Mouse (Mus musculus): ENCODE data around the gene Npnt. TPM values are rescaled to one million over a fixed set of nuclear protein-coding genes. Genes with fewer than 3 reads are reported as not detected.

The Npnt gene
- polyA plus RNA-seq, 1 experiment from 2014 or later: 9.0 TPM

DNA sequence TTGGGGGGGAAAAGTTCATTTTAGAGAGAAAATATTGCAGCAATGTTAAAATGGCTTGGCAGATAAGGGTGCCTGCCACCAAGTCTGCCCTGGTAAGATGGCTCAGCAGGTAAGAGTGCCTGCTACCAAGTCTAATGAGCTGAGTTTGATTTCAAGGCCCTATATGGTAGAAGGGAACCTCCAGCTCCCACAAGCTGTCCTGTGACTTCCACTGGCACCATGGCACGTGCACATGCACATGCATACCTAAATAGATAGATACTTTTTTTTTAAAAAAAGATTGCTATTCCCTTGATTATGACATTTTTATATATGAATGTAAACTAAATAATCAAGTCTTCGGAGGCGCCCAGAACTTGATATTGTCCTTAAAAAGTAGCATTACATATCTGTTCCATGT is 30.3 kb downstream of the Npnt start:
- H3K27ac ChIP-seq (replicated peaks): no peak overlapping the region
- 95% methylated on average over 3 of the region's 3 CpGs for WGBS

DNA sequence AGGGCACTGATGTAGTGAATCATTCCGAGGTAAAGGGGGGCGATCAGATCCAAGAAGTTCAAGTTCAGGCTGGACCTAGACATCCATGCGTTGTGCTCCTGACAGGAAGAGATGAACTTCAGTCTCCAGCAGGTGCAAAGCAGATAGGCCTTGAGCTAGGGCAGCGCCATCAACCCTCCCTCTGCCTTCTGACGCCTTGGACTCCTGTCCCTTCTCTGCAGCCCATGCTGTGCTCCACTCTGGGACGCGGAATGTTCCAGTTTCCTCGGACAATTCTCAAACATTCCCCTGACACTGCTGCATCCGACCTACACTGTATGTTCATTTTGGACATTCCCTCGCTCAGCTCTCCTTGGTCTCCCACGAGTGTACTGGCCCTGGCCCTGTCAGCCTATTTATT is 30.9 kb downstream of the Npnt start:
- Histone ChIP-seq H3K27me3 (ENCODE audit: low read depth, poor library complexity, severe bottlenecking) (no peaks in the 10 kb centered on the region), H3K36me3 (no peaks in the 10 kb centered on the region), H3K27ac (replicated peaks) (no peak overlapping the region), H3K4me1 (0 out of 2 replicates have a peak, but pooled peaks cover 2% of the 10 kb centered on the region), H3K9me3 (replicated peaks) (no peaks in the 10 kb centered on the region), H3K4me3 (no peak overlapping the region)
- DNase-seq (ENCODE audit: low spot score): no peak
- 91% methylated on average over 11 of the region's 11 CpGs for WGBS

More for the DNA sequence above, 30.3 kb downstream of the Npnt start:
- Histone ChIP-seq H3K9me3 (replicated peaks) (no peaks in the 10 kb centered on the region), H3K27me3 (ENCODE audit: low read depth, poor library complexity, severe bottlenecking) (no peaks in the 10 kb centered on the region), H3K36me3 (no peaks in the 10 kb centered on the region), H3K4me1 (0 out of 2 replicates have a peak, but pooled peaks cover 2% of the 10 kb centered on the region), H3K4me3 (no peak overlapping the region)
- no peak for DNase-seq (ENCODE audit: low spot score)

DNA sequence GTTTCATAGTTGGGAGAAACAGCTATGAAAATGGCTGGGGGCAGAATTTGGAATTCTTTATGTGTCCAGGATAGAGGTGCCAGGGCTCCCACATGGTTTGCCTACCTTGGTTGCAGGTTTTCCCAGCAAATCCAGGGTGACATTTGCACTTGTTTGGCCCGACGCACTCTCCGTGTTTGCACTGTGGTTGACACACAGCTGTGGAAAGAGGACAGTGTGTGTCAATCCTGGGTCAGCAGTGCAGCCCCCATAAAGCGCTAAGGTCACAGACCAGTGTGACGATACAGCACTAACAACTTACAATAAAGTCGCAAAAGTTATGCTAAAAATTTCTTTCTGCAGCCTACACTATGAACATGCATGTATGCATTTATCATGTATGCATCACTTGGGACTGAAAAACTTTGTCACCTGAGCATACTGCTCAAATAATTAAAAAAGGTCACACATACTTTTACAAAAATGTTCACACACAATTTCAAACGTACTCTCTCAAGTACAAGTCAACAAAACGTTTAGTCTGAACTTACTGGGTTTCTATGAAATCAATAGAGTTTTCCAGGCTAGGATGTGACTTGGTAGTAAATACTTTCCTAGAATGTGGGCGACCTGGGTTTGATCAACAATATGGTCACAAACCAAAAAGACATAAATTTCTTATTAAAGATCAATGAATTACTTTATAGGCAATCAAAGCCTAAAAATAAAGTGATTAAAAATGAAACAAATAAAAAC is 32.6 kb downstream of the Npnt start:
- Histone ChIP-seq H3K4me3 (no peak overlapping the region), H3K36me3 (no peaks in the 10 kb centered on the region), H3K4me1 (0 out of 2 replicates have a peak, but pooled peaks cover 2% of the 10 kb centered on the region), H3K27ac (replicated peaks) (no peak overlapping the region), H3K27me3 (ENCODE audit: low read depth, poor library complexity, severe bottlenecking) (no peaks in the 10 kb centered on the region), H3K9me3 (replicated peaks) (no peaks in the 10 kb centered on the region)
- no peak for DNase-seq (ENCODE audit: low spot score)
- 88% methylated on average over 9 of the region's 9 CpGs for WGBS

DNA sequence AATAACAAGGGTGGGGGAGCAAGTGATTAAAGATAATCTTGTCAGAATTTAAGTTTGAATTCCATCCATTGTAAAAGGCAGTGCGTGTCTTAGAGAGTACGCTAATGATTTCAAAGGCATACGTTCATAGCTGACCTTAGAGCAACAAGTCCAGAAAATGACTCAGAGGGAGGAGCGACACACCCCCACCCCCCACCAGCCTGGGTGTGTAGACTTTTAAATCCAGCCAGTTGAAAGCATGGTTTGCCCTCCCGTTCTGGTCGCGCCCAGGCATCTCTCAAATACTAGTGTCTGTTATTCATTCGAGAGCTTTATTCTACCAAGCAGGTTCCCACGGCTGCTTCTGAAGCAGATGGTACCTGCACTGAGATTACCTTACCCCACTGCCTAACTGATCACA is 34.4 kb downstream of the Npnt start:
- Histone ChIP-seq H3K27me3 (ENCODE audit: low read depth, poor library complexity, severe bottlenecking) (no peaks in the 10 kb centered on the region), H3K4me3 (no peak overlapping the region), H3K9me3 (replicated peaks) (no peaks in the 10 kb centered on the region), H3K36me3 (no peaks in the 10 kb centered on the region), H3K27ac (replicated peaks) (no peak overlapping the region), H3K4me1 (0 out of 2 replicates have a peak, but pooled peaks cover 2% of the 10 kb centered on the region)
- no peak for DNase-seq (ENCODE audit: low spot score)
- 79% methylated on average over 9 of the region's 9 CpGs for WGBS

- H3K4me1 ChIP-seq: 0 out of 2 replicates have a peak, but pooled peaks cover 2% of the 10 kb centered on the region
Measured at GRCm38 (mm10) chr3:132912420-132912819, 37.7 kb downstream of the Npnt start.

DNA sequence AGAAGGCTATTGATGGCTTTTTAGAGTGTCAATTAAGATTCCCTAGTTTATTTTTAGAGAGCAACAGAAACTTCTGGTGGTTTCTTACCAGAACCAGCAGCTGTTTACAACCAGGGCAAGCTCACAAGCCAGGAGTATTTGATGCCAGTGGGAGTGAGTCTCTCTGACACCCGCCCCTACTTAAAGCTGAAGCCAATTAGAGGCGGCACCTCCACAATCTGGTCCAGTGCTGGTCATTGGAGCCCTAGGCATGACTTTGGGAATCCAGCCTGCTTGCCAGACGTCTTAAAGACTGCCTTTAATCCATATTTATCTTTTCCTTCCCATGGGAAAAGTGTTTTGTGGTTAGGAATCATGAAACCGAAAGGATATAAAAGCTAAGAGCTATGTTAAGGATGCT is 38.4 kb downstream of the Npnt start:
- no peak for DNase-seq (ENCODE audit: low spot score)
- no peaks in the 10 kb centered on the region for H3K36me3 ChIP-seq
- WGBS: 67% methylated on average over 4 of the region's 4 CpGs
- H3K27ac ChIP-seq (replicated peaks): no peak overlapping the region
- H3K4me3 ChIP-seq: no peak overlapping the region
- H3K27me3 ChIP-seq (ENCODE audit: low read depth, poor library complexity, severe bottlenecking): no peaks in the 10 kb centered on the region
- 0 out of 2 replicates have a peak, but pooled peaks cover 2% of the 10 kb centered on the region for H3K4me1 ChIP-seq
- no peaks in the 10 kb centered on the region for H3K9me3 ChIP-seq (replicated peaks)

More at GRCm38 (mm10) chr3:132912420-132912819, 37.7 kb downstream of the Npnt start:
- H3K27ac ChIP-seq (replicated peaks): no peak overlapping the region
- H3K9me3 ChIP-seq (replicated peaks): no peaks in the 10 kb centered on the region
- DNase-seq (ENCODE audit: low spot score): no peak
- no peak overlapping the region for H3K4me3 ChIP-seq
- no peaks in the 10 kb centered on the region for H3K27me3 ChIP-seq (ENCODE audit: low read depth, poor library complexity, severe bottlenecking)
- no peaks in the 10 kb centered on the region for H3K36me3 ChIP-seq
- 88% methylated on average over 2 of the region's 2 CpGs for WGBS

DNA sequence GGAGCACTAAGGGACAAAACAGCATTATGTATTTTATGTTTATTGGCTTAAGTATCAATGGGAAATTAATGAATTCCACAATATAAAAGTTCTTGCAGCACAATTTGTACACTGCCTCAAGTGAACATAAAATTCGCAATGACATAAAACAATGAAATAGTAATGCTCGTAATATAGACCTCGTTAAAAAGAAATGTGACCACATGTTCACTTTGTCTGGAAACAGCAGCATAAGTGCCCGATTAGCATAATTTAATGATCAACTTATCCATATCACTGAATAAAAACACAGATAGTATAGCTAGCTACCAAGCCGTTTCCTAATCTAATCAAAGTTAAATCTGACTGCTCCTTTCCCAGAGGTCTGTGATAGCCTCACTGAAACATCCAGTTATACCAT is 39.4 kb downstream of the Npnt start:
- Histone ChIP-seq H3K4me1 (0 out of 2 replicates have a peak, but pooled peaks cover 2% of the 10 kb centered on the region), H3K27me3 (ENCODE audit: low read depth, poor library complexity, severe bottlenecking) (no peaks in the 10 kb centered on the region), H3K9me3 (replicated peaks) (no peaks in the 10 kb centered on the region), H3K27ac (replicated peaks) (no peak overlapping the region), H3K4me3 (no peak overlapping the region), H3K36me3 (no peaks in the 10 kb centered on the region)
- DNase-seq (ENCODE audit: low spot score): no peak
- WGBS: 87% methylated on average over 5 of the region's 5 CpGs

DNA sequence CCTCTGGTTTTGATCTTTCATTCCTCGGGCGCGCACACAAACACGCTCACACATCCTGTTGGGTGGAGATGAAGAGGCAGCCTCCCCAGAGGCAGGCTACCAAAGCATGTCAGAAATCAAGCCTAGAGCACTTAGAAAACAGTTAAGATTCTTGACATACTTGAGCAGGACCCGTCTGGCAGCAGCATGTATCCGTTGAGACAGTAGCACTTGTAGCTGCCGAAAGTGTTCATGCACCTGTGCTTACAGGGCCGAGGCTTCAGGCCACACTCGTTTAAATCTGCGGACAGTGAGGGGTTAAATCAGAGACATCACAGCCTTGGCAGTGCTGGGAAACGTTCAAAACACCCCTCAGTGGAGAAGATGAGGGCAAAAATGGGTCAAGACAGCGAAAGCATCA is 40.4 kb downstream of the Npnt start:
- no peak overlapping the region for H3K4me3 ChIP-seq
- DNase-seq (ENCODE audit: low spot score): no peak
- H3K27me3 ChIP-seq (ENCODE audit: low read depth, poor library complexity, severe bottlenecking): no peaks in the 10 kb centered on the region
- H3K9me3 ChIP-seq (replicated peaks): no peaks in the 10 kb centered on the region
- no peaks in the 10 kb centered on the region for H3K36me3 ChIP-seq
- H3K4me1 ChIP-seq: no peaks in the 10 kb centered on the region
- no peak overlapping the region for H3K27ac ChIP-seq (replicated peaks)
- WGBS: 75% methylated on average over 12 of the region's 12 CpGs

GRCm38 (mm10) chr3:132907506-132908203 is 42.4 kb downstream of the Npnt start:
- 91% methylated on average over 8 of the region's 8 CpGs for WGBS
- Histone ChIP-seq H3K4me1 (no peaks in the 10 kb centered on the region), H3K27me3 (ENCODE audit: low read depth, poor library complexity, severe bottlenecking) (no peaks in the 10 kb centered on the region), H3K4me3 (no peak overlapping the region), H3K36me3 (no peaks in the 10 kb centered on the region), H3K9me3 (replicated peaks) (no peaks in the 10 kb centered on the region), H3K27ac (replicated peaks) (no peak overlapping the region)
- DNase-seq (ENCODE audit: low spot score): no peak

DNA sequence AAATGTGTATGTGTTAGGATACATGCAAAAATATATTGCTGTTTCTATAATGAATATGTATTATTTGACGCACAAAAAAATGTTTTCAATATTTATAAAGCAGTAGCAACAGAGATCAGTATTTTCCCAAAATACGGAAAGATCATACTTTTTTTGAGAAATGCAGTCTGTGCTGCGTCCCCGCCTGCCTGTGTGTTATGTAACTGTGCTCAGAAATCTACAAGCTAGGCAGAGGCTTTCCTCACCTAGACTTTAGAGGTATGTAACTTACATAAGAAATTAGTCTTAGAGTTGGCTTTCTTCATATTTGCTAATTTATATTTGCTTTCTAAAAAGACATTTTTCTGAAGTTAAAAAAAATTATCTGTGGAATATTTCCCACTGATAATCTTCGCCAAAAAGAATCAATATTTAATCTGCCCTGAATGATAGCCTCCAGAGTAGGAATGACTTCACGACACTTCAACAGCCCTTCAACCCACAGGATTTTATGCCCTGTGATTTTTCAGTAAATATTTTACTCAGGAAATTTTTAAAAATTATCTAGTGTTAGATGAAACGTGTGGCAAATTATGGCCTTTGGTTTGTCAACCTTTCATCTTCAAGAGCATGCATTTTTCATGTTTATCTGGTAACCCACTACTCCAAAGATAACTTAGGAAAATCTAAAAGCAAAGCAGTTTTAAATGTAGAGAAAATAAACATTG is 44.7 kb downstream of the Npnt start:
- H3K27ac ChIP-seq (replicated peaks): no peak overlapping the region
- H3K4me1 ChIP-seq: no peaks in the 10 kb centered on the region
- WGBS: 90% methylated on average over 7 of the region's 7 CpGs
- no peaks in the 10 kb centered on the region for H3K27me3 ChIP-seq (ENCODE audit: low read depth, poor library complexity, severe bottlenecking)
- H3K9me3 ChIP-seq (replicated peaks): no peaks in the 10 kb centered on the region
- H3K4me3 ChIP-seq: no peak overlapping the region
- no peaks in the 10 kb centered on the region for H3K36me3 ChIP-seq
- no peak for DNase-seq (ENCODE audit: low spot score)

DNA sequence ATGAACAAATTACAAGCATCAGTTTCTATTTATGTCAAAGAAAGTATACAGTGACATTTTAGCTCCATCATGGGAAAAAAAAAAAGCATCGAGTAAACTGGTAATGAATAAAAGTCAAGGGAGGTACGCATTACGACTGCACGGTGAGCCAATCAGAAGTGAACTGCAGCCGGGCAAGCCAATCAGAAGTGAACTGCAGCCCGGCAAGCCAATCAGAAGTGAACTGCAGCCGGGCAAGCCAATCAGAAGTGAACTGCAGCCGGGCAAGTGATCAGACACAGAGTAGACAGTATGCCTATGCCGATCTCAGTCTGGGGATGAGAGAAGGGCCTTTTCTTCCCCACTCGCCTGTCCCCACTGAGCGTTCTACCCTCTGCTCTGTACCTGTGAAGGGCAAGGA is 46.7 kb downstream of the Npnt start:
- no peak overlapping the region for H3K27ac ChIP-seq (replicated peaks)
- 94% methylated on average over 11 of the region's 11 CpGs for WGBS
- DNase-seq (ENCODE audit: low spot score): no peak
- H3K4me1 ChIP-seq: no peaks in the 10 kb centered on the region
- H3K4me3 ChIP-seq: no peak overlapping the region
- no peaks in the 10 kb centered on the region for H3K36me3 ChIP-seq
- no peaks in the 10 kb centered on the region for H3K9me3 ChIP-seq (replicated peaks)
- H3K27me3 ChIP-seq (ENCODE audit: low read depth, poor library complexity, severe bottlenecking): no peaks in the 10 kb centered on the region

DNA sequence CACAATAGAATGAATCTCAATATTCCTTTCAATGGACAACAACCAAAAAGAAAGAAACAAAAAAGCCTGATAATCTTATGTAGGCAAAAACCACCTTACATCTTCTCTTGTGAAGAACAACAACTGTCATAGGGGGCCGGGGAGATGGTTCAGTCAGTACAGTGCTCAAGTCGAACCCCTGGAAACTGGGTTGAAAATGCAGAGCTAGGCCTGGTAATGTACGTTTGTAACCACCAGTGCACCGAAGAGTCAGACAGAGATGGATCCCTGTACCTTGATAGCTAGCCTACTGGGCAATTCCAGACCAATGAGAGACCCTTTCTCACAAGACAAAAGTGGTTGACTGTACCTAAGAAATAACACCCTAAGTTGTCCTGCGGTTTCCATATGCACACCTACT is 47.2 kb downstream of the Npnt start:
- no peaks in the 10 kb centered on the region for H3K36me3 ChIP-seq
- no peaks in the 10 kb centered on the region for H3K4me1 ChIP-seq
- H3K27me3 ChIP-seq (ENCODE audit: low read depth, poor library complexity, severe bottlenecking): no peaks in the 10 kb centered on the region
- H3K4me3 ChIP-seq: no peak overlapping the region
- no peak for DNase-seq (ENCODE audit: low spot score)
- H3K9me3 ChIP-seq (replicated peaks): no peaks in the 10 kb centered on the region
- no peak overlapping the region for H3K27ac ChIP-seq (replicated peaks)
- WGBS: 96% methylated on average over 5 of the region's 5 CpGs

DNA sequence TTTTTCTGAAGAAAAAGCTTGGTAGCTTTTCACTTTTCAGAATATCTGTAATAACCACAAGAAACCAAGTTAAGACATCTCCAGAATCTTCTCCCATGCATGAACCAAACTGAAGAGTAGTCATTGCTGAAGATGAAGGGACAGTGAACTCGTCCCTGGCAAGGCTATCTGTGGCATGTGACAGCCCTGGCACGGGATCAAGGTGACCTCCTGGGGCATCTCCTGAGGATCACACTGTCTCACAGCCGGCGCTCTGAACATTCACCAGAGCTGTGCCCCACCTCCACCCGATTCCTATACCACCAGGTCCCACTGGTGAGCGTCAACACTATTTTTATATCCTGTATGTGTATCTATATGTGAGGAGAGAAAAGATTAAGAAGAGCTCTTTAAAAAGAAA is 47.9 kb downstream of the Npnt start:
- Histone ChIP-seq H3K36me3 (no peaks in the 10 kb centered on the region), H3K4me3 (no peak overlapping the region), H3K9me3 (replicated peaks) (no peaks in the 10 kb centered on the region), H3K27me3 (ENCODE audit: low read depth, poor library complexity, severe bottlenecking) (no peaks in the 10 kb centered on the region), H3K27ac (replicated peaks) (no peak overlapping the region), H3K4me1 (no peaks in the 10 kb centered on the region)
- no peak for DNase-seq (ENCODE audit: low spot score)
- 88% methylated on average over 6 of the region's 6 CpGs for WGBS
